Mouse (Mus musculus) brain, embryonic 14.5 days (tissue): ENCODE data around the gene Sec24b.

Experiments
- CTCF ChIP-seq: fragments of 200-500 bp; IDR thresholded peaks from 2 replicates; pipeline ENCODE4 v1.5.1; 2012; ENCODE audit warnings: inconsistent platforms, mild to moderate bottlenecking, moderate library complexity, borderline replicate concordance; ENCODE audit not compliant: insufficient read depth, insufficient read length; ENCODE audit errors: extremely low read depth
- POLR2A ChIP-seq: fragments of 200-500 bp; IDR thresholded peaks from 2 replicates; pipeline ENCODE4 v1.6.1; 2012; ENCODE audit warnings: mild to moderate bottlenecking, inconsistent platforms, borderline replicate concordance; ENCODE audit not compliant: poor library complexity, insufficient read depth, insufficient read length, severe bottlenecking; ENCODE audit errors: extremely low read depth

DNA sequence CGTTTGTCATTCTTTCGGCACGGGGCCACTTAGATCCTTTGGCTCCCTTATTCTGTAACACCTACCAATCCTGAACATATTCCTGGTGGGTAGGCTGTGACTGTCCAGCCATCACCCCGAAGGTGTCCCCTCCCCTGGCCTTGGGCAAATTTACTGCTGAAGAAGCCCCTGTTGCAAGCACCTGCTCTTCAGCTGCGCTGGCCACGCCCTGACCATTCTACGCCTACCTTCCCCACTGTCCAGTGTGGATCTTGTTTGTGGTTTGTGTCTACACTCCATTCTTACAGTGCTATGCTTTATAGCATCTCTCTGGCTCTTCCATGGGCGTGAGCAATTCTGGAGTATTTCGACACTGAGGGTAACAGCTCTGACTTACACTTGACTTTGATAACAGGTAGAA lies 27.3 kb upstream of the Sec24b start:
- no peak for TF ChIP-seq POLR2A
- no peak for TF ChIP-seq CTCF
